Mouse (Mus musculus): ENCODE data around the gene Itpkb.

The Itpkb gene

GRCm38 (mm10) chr1:180420496-180421164 lies 90.3 kb downstream of the Itpkb start:
- no peak for DNase-seq (ENCODE audit: low spot score)

GRCm38 (mm10) chr1:180421165-180421909 lies 91.1 kb downstream of the Itpkb start:
- DNase-seq (ENCODE audit: low spot score): no peak

GRCm38 (mm10) chr1:180422076-180422828 lies 92.0 kb downstream of the Itpkb start:
- peak; percentile 67 for DNase-seq (ENCODE audit: low spot score)

- no peak for DNase-seq (ENCODE audit: low spot score)
These were observed 92.8 kb downstream of the Itpkb start for GRCm38 (mm10) chr1:180423008-180423639.

- DNase-seq (ENCODE audit: low spot score): no peak
These were observed 93.6 kb downstream of the Itpkb start for GRCm38 (mm10) chr1:180423931-180424330.

- no peak for DNase-seq (ENCODE audit: low spot score)
These were observed 96.1 kb downstream of the Itpkb start for GRCm38 (mm10) chr1:180426405-180426804.

GRCm38 (mm10) chr1:180427685-180428084 lies 97.4 kb downstream of the Itpkb start:
- DNase-seq (ENCODE audit: low spot score): no peak

GRCm38 (mm10) chr1:180428101-180428712 lies 97.9 kb downstream of the Itpkb start:
- DNase-seq (ENCODE audit: low spot score): no peak

GRCm38 (mm10) chr1:180428871-180429270 lies 98.6 kb downstream of the Itpkb start:
- no peak for DNase-seq (ENCODE audit: low spot score)

- DNase-seq (ENCODE audit: low spot score): no peak
These were observed 99.5 kb downstream of the Itpkb start for GRCm38 (mm10) chr1:180429819-180430218.

GRCm38 (mm10) chr1:180431833-180432232 lies 101.5 kb downstream of the Itpkb start:
- DNase-seq (ENCODE audit: low spot score): no peak

GRCm38 (mm10) chr1:180433098-180433538 lies 102.8 kb downstream of the Itpkb start:
- DNase-seq (ENCODE audit: low spot score): no peak

GRCm38 (mm10) chr1:180433796-180434566 lies 103.7 kb downstream of the Itpkb start:
- DNase-seq (ENCODE audit: low spot score): peak; percentile 38

GRCm38 (mm10) chr1:180434925-180435324 lies 104.6 kb downstream of the Itpkb start:
- DNase-seq (ENCODE audit: low spot score): no peak

GRCm38 (mm10) chr1:180439496-180439895 lies 109.2 kb downstream of the Itpkb start:
- no peak for DNase-seq (ENCODE audit: low spot score)

- no peak for DNase-seq (ENCODE audit: low spot score)
These were observed 114.1 kb downstream of the Itpkb start for GRCm38 (mm10) chr1:180444411-180444810.

- DNase-seq (ENCODE audit: low spot score): no peak
These were observed 119.4 kb downstream of the Itpkb start for GRCm38 (mm10) chr1:180449641-180450040.

- DNase-seq (ENCODE audit: low spot score): no peak
These were observed 128.0 kb downstream of the Itpkb start for GRCm38 (mm10) chr1:180458274-180458673.

- no peak for DNase-seq (ENCODE audit: low spot score)
These were observed 128.4 kb downstream of the Itpkb start for GRCm38 (mm10) chr1:180458680-180459079.

GRCm38 (mm10) chr1:180460721-180461120 lies 130.4 kb downstream of the Itpkb start:
- no peak for DNase-seq (ENCODE audit: low spot score)

- no peak for DNase-seq (ENCODE audit: low spot score)
These were observed 132.1 kb downstream of the Itpkb start for GRCm38 (mm10) chr1:180462396-180462795.
